Mouse (Mus musculus) liver, embryonic 16.5 days (tissue): ENCODE data around the gene Dlst. TPM values are rescaled to one million over a fixed set of nuclear protein-coding genes. Genes with fewer than 3 reads are reported as not detected.

Experiments used
- ATAC-seq: fragments of 200-750 bp; cut with Nextera tagmentation; 2 replicates; pipeline ENCODE4 v1.8.0; 2017; ENCODE audit warnings: low read depth, mild to moderate bottlenecking, moderate number of reproducible peaks, moderate library complexity
- H3K27ac ChIP-seq: fragments of 300-500 bp; sonication (generic); 2 replicates; pipeline ENCODE4 v1.5.1; 2014; ENCODE audit warnings: mild to moderate bottlenecking, low read length
- H3K27me3 ChIP-seq: fragments of 300-500 bp; sonication (generic); 2 replicates; pipeline ENCODE4 v1.6.1; 2014; ENCODE audit warnings: low read depth, low read length, mixed read lengths; ENCODE audit not compliant: control insufficient read depth, insufficient read depth
- H3K36me3 ChIP-seq: fragments of 300-500 bp; sonication (generic); 2 replicates; pipeline ENCODE4 v1.6.1; 2014; ENCODE audit warnings: mild to moderate bottlenecking; ENCODE audit not compliant: control insufficient read depth, insufficient read depth
- H3K4me1 ChIP-seq: fragments of 300-500 bp; sonication (generic); 2 replicates; pipeline ENCODE4 v1.6.1; 2014; ENCODE audit warnings: low read depth, low read length, mixed read lengths; ENCODE audit not compliant: control insufficient read depth
- H3K4me2 ChIP-seq: fragments of 300-500 bp; sonication (generic); 2 replicates; pipeline ENCODE4 v1.6.1; 2014; ENCODE audit warnings: low read depth, low read length, mixed read lengths
- H3K4me3 ChIP-seq: fragments of 300-500 bp; sonication (generic); 2 replicates; pipeline ENCODE4 v1.5.1; 2014; ENCODE audit warnings: low read depth, mild to moderate bottlenecking, low read length
- H3K9ac ChIP-seq: fragments of 300-500 bp; sonication (generic); 2 replicates; pipeline ENCODE4 v1.6.1; 2014; ENCODE audit warnings: low read depth, low read length
- H3K9me3 ChIP-seq: fragments of 300-500 bp; sonication (generic); replicated peaks from 2 replicates; pipeline ENCODE4 v1.6.1; 2016; ENCODE audit warnings: low read length; ENCODE audit not compliant: control insufficient read depth
- WGBS: fragments of 180-500 bp; shearing (Covaris S2); extraction: QIAGEN DNeasy Blood & Tissue Kit; methylation state at CpG from one replicate; pipeline ENCODE4 v1.1.7; 2014; ENCODE audit not compliant: insufficient replicate concordance; 5-methylcytosine and 5-hydroxymethylcytosine counted together
- polyA plus RNA-seq: library from polyadenylated mRNA; unstranded; fragments of >200 nt; fragmentation: Nextera tagmentation; extraction: Ambion mirVana; gene quantifications from 2 replicates; pipeline ENCODE4 v1.2.1, GENCODE M21; 2015

The Dlst gene
- polyA plus RNA-seq, 1 experiment from 2014 or later = 67.8 TPM

DNA sequence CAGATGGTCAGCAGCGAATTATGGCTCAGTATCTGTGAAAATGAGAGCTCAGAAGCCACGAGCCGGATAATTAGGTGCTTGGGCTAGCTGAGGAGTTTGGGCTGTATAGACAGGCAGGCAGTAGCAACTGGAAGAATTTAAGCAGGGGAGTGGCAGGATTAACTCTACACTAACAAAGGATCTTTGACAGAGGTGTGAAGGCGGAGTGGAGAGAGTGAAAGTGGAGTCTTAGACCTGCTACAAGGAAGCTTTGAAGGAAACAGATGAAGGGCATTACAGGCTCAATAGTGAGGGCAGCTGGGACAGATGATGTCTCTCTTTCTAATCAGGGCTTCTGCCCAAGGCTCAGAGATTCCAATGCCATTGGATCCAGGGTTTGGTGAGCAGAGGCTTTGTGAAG lies 1.2 kb upstream of the Dlst start:
- 81% methylated on average over 4 of the region's 4 CpGs for WGBS
- H3K4me3 ChIP-seq = peak overlapping the region; percentile 95; the same call in 1 of the 2 replicates
- peaks cover 42% of the 10 kb centered on the region for H3K4me1 ChIP-seq

DNA sequence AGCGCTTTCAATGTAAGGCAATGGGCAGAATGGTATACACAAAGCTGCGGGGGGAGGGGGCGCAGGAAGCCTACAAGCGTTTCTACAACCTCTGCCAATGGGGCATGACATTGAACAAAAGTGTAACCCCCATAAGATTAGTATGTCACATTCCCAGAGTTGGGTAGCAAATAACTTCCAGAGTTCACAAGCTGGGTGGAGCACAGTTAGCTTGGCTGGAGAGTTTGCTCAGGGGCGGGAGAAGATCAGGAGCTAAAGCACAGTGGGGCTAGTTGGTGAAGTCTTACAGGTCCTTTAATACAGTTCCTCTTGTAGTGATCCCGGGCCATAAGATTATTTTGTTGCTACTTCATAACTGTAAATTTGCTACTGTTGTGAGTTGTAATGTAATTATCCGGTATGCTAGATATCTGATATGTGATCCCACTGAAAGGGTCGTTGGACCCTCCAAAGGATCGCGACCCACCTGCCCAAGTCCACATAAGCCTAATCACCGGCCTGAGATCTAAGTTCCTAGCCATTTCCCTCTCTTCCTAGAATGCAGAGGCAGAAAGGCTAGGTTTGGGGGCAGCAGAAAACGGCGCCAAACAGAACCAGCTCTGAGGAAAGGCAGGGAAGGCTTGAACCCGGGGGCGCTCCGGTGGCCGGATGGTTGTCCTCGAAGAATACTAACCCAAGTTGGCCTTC lies 479 bp upstream of the Dlst start:
- Histone ChIP-seq H3K4me3 (peak overlapping the region; percentile 95), H3K4me2 (peak overlapping the region; percentile 88), H3K27me3 (no peaks in the 10 kb centered on the region), H3K9me3 (no peaks in the 10 kb centered on the region), H3K36me3 (no peaks in the 10 kb centered on the region; the same call in 1 of the 2 replicates), H3K4me1 (peaks cover 42% of the 10 kb centered on the region), H3K27ac (peak overlapping the region; percentile 91), H3K9ac (peak overlapping the region; percentile 97)
- ATAC-seq = peak; percentile 48; the same call in 1 of the 2 replicates
- 12% methylated on average over 18 of the region's 18 CpGs for WGBS

More for the DNA sequence above, 1.2 kb upstream of the Dlst start:
- Histone ChIP-seq H3K36me3 (no peaks in the 10 kb centered on the region), H3K4me2 (peak overlapping the region; percentile 88), H3K9me3 (no peaks in the 10 kb centered on the region), H3K27me3 (no peaks in the 10 kb centered on the region), H3K9ac (no peak overlapping the region; the same call in 1 of the 2 replicates), H3K27ac (no peak overlapping the region)
- no peak for ATAC-seq

- no peak for ATAC-seq
- peak overlapping the region; percentile 88 for H3K4me2 ChIP-seq
- no peaks in the 10 kb centered on the region; the same call in 1 of the 2 replicates for H3K36me3 ChIP-seq
- H3K4me3 ChIP-seq = peak overlapping the region; percentile 95
- H3K9me3 ChIP-seq = no peaks in the 10 kb centered on the region
- peak overlapping the region; percentile 45 for H3K9ac ChIP-seq
- H3K27me3 ChIP-seq = no peaks in the 10 kb centered on the region
- peaks cover 40% of the 10 kb centered on the region for H3K4me1 ChIP-seq
- WGBS = 56% methylated on average over 7 of the region's 7 CpGs
- H3K27ac ChIP-seq = peak overlapping the region; percentile 60
Observed at GRCm38 (mm10) chr12:85112550-85113251, 2.1 kb downstream of the Dlst start.

GRCm38 (mm10) chr12:85113337-85113736 lies 2.7 kb downstream of the Dlst start:
- 86% methylated on average over 3 of the region's 3 CpGs for WGBS
- no peak for ATAC-seq
- H3K4me3 ChIP-seq = no peak overlapping the region
- peaks cover 40% of the 10 kb centered on the region for H3K4me1 ChIP-seq
- H3K27me3 ChIP-seq = no peaks in the 10 kb centered on the region
- H3K9me3 ChIP-seq = no peaks in the 10 kb centered on the region
- peak overlapping the region; percentile 88 for H3K4me2 ChIP-seq
- peak overlapping the region; percentile 60 for H3K27ac ChIP-seq
- no peak overlapping the region for H3K9ac ChIP-seq
- peaks cover 2% of the 10 kb centered on the region; the same call in 1 of the 2 replicates for H3K36me3 ChIP-seq

DNA sequence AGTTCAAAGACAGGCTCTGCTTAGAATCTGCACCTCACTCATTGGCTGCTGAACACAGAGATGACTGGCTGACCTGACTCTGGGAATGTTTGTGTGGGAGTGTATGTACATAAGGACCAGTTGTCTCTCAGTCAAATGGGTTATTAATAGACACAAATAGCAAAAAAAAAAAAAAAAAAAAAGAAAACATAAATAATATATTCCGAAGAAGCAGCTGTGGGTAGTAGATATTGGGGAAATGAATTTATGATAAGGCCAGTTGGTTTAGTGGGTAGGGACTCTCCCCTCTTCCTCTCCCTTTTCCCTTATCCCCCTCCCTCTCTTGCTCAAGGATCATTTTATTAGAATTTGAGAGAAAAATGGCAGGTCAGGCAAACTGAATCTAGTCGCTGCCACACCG lies 3.3 kb downstream of the Dlst start:
- no peak overlapping the region for H3K4me3 ChIP-seq
- H3K36me3 ChIP-seq = peaks cover 8% of the 10 kb centered on the region; the same call in 1 of the 2 replicates
- H3K4me1 ChIP-seq = peaks cover 40% of the 10 kb centered on the region
- H3K27ac ChIP-seq = no peak overlapping the region
- H3K4me2 ChIP-seq = no peak overlapping the region
- no peaks in the 10 kb centered on the region for H3K9me3 ChIP-seq
- no peak overlapping the region for H3K9ac ChIP-seq
- H3K27me3 ChIP-seq = no peaks in the 10 kb centered on the region
- no peak for ATAC-seq
- WGBS = 77% methylated on average over 3 of the region's 3 CpGs

- WGBS = 72% methylated on average over 7 of the region's 7 CpGs
- no peak for ATAC-seq
- H3K36me3 ChIP-seq = peaks cover 18% of the 10 kb centered on the region; the same call in 1 of the 2 replicates
Observed at GRCm38 (mm10) chr12:85115678-85116077, 5.0 kb downstream of the Dlst start.

GRCm38 (mm10) chr12:85121806-85122459 lies 11.3 kb downstream of the Dlst start:
- no peak for ATAC-seq
- Histone ChIP-seq H3K9me3 (no peaks in the 10 kb centered on the region), H3K36me3 (peaks cover 55% of the 10 kb centered on the region), H3K4me3 (no peak overlapping the region), H3K27ac (no peak overlapping the region), H3K9ac (no peak overlapping the region), H3K4me1 (no peaks in the 10 kb centered on the region), H3K27me3 (no peaks in the 10 kb centered on the region), H3K4me2 (no peak overlapping the region)
- 88% methylated on average over 9 of the region's 9 CpGs for WGBS

More at GRCm38 (mm10) chr12:85115678-85116077, 5.0 kb downstream of the Dlst start:
- Histone ChIP-seq H3K27me3 (no peaks in the 10 kb centered on the region), H3K9me3 (no peaks in the 10 kb centered on the region), H3K9ac (no peak overlapping the region), H3K4me3 (no peak overlapping the region), H3K4me2 (no peak overlapping the region), H3K27ac (no peak overlapping the region), H3K4me1 (peaks cover 29% of the 10 kb centered on the region)

GRCm38 (mm10) chr12:85123108-85123530 lies 12.5 kb downstream of the Dlst start:
- H3K9ac ChIP-seq = no peak overlapping the region
- no peaks in the 10 kb centered on the region for H3K27me3 ChIP-seq
- no peak overlapping the region for H3K27ac ChIP-seq
- ATAC-seq = 0 out of 2 replicates have a peak, but pooled peaks have one; percentile 30
- 77% methylated on average over 9 of the region's 9 CpGs for WGBS
- no peak overlapping the region for H3K4me3 ChIP-seq
- H3K9me3 ChIP-seq = no peaks in the 10 kb centered on the region
- H3K4me2 ChIP-seq = no peak overlapping the region
- no peaks in the 10 kb centered on the region for H3K4me1 ChIP-seq
- peaks cover 58% of the 10 kb centered on the region for H3K36me3 ChIP-seq
